Mouse (Mus musculus) liver, adult 2 months (tissue): Measurements from ENCODE around the gene Megf11. TPM values are rescaled to one million over a fixed set of nuclear protein-coding genes. Genes with fewer than 3 reads are reported as not detected.

ENCODE experiments used
- DNase-seq: peaks from one replicate; pipeline ENCODE4 v3.0.0-alpha.2; 2011; ENCODE audit warnings: low read depth, low spot score; ENCODE audit errors: extremely low read depth
- H3K27ac ChIP-seq: fragments of 200-500 bp; replicated peaks from 2 replicates; pipeline ENCODE4 v1.5.1; 2012; ENCODE audit warnings: low read depth, mild to moderate bottlenecking, control low read depth, inconsistent platforms, low read length; ENCODE audit not compliant: insufficient read depth
- H3K27me3 ChIP-seq: fragments of 200-500 bp; 2 replicates; pipeline ENCODE4 v1.6.1; 2012; ENCODE audit warnings: mild to moderate bottlenecking, moderate library complexity, low read length, inconsistent platforms; ENCODE audit not compliant: control insufficient read depth, insufficient read depth
- H3K36me3 ChIP-seq: fragments of 200-500 bp; 2 replicates; pipeline ENCODE4 v1.6.1; 2012; ENCODE audit warnings: low read length, inconsistent platforms; ENCODE audit not compliant: control insufficient read depth, insufficient read depth
- H3K4me1 ChIP-seq: fragments of 200-500 bp; 2 replicates; pipeline ENCODE4 v1.6.1; 2011; ENCODE audit warnings: low read length; ENCODE audit not compliant: control insufficient read depth, insufficient read depth
- H3K4me3 ChIP-seq: fragments of 200-500 bp; 2 replicates; pipeline ENCODE4 v1.5.1; 2011; ENCODE audit warnings: low read depth, mild to moderate bottlenecking, control low read depth, low read length, moderate library complexity; ENCODE audit not compliant: insufficient read depth
- H3K79me2 ChIP-seq: fragments of 200-500 bp; 2 replicates; pipeline ENCODE4 v1.6.1; 2012; ENCODE audit warnings: inconsistent platforms, mild to moderate bottlenecking, low read length, moderate library complexity; ENCODE audit not compliant: control insufficient read depth, insufficient read depth
- H3K9ac ChIP-seq: fragments of 200-500 bp; 2 replicates; pipeline ENCODE4 v1.6.1; 2012; ENCODE audit warnings: low read depth, mild to moderate bottlenecking, control low read depth, inconsistent platforms, low read length
- CTCF ChIP-seq: fragments of 200-500 bp; IDR thresholded peaks from 2 replicates; pipeline ENCODE4 v1.5.1; 2011; ENCODE audit warnings: low read depth, low read length, control low read depth
- POLR2A ChIP-seq: fragments of 200-500 bp; IDR thresholded peaks from 2 replicates; pipeline ENCODE4 v1.6.1; 2011; ENCODE audit warnings: low read length, control low read depth; ENCODE audit not compliant: insufficient read depth; ENCODE audit errors: extremely low read depth
- WGBS: fragments of 180-500 bp; shearing (Covaris S2); methylation state at CpG from one replicate; pipeline ENCODE4 v1.1.7; 2018; 5-methylcytosine and 5-hydroxymethylcytosine counted together
- polyA plus RNA-seq: library from polyadenylated mRNA; depleted of rRNA; stranded (reverse); fragments of >200 nt; gene quantifications from 2 replicates; pipeline ENCODE4 v1.2.3, GENCODE M21; 2012
- total RNA-seq: library from RNA; depleted of rRNA; stranded (reverse); fragments of >200 nt; gene quantifications from 2 replicates; pipeline ENCODE4 v1.2.3, GENCODE M21; 2014

The Megf11 gene
- total and polyA plus RNA-seq, 2 experiments, result 0.09 to 0.13 TPM

DNA sequence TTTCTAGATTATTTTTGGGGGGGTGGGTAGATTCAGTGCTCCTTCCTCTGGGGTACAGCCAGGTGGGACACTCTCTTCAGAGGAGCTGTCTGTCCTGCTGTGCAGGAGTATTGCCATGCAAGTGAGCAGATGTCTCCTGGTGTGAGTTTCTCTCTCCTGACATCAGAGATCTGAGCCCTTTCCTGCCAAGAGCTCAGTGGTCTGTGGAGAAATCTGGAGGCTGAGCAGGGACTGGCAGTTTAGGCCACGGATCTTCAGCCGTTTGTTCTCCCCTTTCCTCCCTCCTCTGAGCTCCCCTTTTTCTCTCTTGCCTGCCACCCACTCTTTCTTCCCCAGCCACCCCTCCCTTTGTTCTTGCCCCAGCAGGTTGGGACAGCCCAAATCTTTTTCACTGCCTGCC, 264.5 kb downstream of the Megf11 start:
- no peaks in the 10 kb centered on the region for H3K79me2 ChIP-seq
- 55% methylated on average over 2 of the region's 2 CpGs for WGBS
- H3K36me3 ChIP-seq, result no peaks in the 10 kb centered on the region
- no peak overlapping the region for H3K9ac ChIP-seq
- no peak for DNase-seq
- H3K27ac ChIP-seq, result no peak overlapping the region
- no peaks in the 10 kb centered on the region for H3K27me3 ChIP-seq
- H3K4me3 ChIP-seq, result no peak overlapping the region
- TF ChIP-seq CTCF (no peak), POLR2A (no peak)
- H3K4me1 ChIP-seq, result no peaks in the 10 kb centered on the region

DNA sequence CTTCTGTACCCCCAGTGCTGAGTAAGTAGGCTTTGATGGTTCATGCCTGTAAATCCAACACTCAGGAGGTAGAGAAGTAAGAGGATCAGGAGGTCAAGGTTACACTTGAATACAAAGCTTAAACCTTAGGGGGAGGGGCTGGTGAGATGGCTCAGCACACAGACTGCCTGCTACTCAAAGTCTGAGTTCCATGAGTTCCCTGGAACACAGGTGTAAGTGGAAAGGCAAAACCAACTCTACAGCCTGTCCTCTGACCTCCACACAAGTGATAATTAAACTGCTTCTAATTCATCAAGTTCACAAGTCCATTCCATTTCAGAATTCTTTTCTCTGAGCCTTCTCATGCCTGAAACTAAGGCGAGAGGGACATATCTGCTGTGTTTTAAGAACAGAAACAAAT, 265.8 kb downstream of the Megf11 start:
- DNase-seq, result no peak
- H3K4me3 ChIP-seq, result no peak overlapping the region
- TF ChIP-seq CTCF (no peak), POLR2A (no peak)
- 90% methylated on average over 1 of the region's 1 CpGs for WGBS
- H3K27ac ChIP-seq, result no peak overlapping the region
- no peaks in the 10 kb centered on the region for H3K79me2 ChIP-seq
- H3K27me3 ChIP-seq, result no peaks in the 10 kb centered on the region
- H3K4me1 ChIP-seq, result no peaks in the 10 kb centered on the region
- no peak overlapping the region for H3K9ac ChIP-seq
- H3K36me3 ChIP-seq, result no peaks in the 10 kb centered on the region

DNA sequence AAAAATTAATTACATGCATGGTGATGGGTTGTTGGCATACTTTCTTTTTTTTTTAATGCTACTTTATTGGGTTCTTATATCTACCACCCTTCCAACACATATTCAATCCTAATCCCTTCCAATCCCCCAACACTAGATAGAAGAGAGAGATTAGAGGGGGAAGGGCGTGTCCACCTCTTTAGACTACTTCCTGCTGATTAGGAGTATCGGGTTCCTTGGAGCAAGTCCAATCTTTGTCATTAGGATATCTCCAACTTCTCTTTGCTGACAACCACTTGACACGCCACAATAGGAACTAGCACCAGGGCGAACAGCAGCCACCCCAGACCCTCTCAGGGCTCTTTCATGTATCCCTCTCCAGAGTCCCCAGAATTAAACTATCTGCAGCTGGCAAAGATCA, 266.3 kb downstream of the Megf11 start:
- H3K4me3 ChIP-seq, result no peak overlapping the region
- 60% methylated on average over 4 of the region's 4 CpGs for WGBS
- H3K9ac ChIP-seq, result no peak overlapping the region
- DNase-seq, result no peak
- H3K36me3 ChIP-seq, result no peaks in the 10 kb centered on the region
- TF ChIP-seq POLR2A, result no peak
- no peak for TF ChIP-seq CTCF
- no peaks in the 10 kb centered on the region for H3K4me1 ChIP-seq
- H3K27me3 ChIP-seq, result no peaks in the 10 kb centered on the region
- H3K27ac ChIP-seq, result no peak overlapping the region
- no peaks in the 10 kb centered on the region for H3K79me2 ChIP-seq

DNA sequence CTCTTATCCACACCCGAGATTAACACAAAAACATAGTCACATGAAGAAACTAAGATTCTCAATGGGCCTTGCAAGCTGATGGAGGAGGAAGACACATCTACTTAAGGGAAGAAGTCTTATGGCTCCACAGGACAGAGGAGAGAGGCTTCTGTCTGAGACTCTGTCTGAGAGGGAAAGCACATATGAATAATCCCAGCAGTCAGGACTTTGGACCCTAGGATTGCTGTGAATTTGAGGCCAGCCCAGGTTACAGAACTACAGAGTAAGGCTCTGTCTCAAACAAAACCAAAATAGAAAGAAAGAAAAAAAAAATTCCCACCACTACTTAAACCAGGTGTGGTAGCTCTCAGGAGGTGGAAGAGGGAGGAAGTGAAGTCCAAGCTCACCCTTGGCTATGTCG, 266.7 kb downstream of the Megf11 start:
- H3K79me2 ChIP-seq, result no peaks in the 10 kb centered on the region
- H3K4me1 ChIP-seq, result no peaks in the 10 kb centered on the region
- H3K36me3 ChIP-seq, result no peaks in the 10 kb centered on the region
- no peak for TF ChIP-seq CTCF
- no peak overlapping the region for H3K4me3 ChIP-seq
- DNase-seq, result no peak
- H3K27me3 ChIP-seq, result no peaks in the 10 kb centered on the region
- H3K27ac ChIP-seq, result no peak overlapping the region
- H3K9ac ChIP-seq, result no peak overlapping the region
- 70% methylated on average over 2 of the region's 2 CpGs for WGBS

DNA sequence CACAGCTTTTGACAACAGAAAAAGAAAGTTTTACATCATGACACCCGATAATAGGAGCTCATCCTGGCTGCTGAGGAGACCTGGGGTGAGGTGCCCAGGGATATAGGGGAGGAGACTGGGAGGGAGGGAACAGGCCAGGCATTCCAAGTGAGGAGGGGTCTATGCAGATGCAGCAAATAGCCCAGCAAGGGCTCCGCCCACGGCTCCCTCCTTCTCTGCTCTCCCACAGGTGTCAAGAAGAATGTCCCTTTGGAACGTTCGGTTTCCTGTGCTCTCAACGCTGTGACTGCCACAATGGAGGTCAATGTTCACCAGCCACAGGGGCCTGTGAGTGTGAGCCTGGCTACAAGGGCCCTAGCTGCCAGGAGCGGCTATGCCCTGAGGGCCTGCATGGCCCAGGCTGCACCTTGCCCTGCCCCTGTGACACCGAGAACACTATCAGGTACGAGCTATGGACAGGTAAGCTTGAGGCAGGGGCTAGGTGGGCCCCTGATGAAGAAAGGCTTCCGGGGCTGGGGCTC, 267.5 kb downstream of the Megf11 start:
- no peak for DNase-seq

DNA sequence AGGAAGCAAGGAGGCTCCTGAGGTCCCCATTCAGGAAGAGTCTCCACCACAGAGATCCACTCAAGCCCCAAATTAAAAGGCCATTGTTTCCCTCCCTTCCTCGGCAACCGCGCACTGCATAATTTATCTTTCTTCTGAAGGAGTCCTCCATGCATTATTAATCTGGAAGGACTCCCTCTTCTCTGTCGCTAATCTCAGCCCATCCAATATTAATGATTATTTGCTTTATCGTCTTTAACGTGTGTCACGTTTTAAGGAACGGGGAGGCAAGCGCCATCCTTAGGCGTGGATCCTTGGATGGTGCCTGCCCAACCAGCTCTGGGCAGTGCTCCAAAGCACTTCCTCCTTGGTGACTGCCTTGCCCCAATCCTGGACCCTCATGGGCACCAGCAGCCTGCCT, 269.3 kb downstream of the Megf11 start:
- no peak for DNase-seq
- no peaks in the 10 kb centered on the region for H3K36me3 ChIP-seq
- 94% methylated on average over 10 of the region's 10 CpGs for WGBS
- no peak overlapping the region for H3K4me3 ChIP-seq
- no peaks in the 10 kb centered on the region for H3K27me3 ChIP-seq
- H3K27ac ChIP-seq, result no peak overlapping the region
- TF ChIP-seq POLR2A, result no peak
- TF ChIP-seq CTCF, result no peak
- no peaks in the 10 kb centered on the region for H3K4me1 ChIP-seq
- no peak overlapping the region for H3K9ac ChIP-seq
- H3K79me2 ChIP-seq, result no peaks in the 10 kb centered on the region

More for the DNA sequence above, 267.5 kb downstream of the Megf11 start:
- whole genome bisulfite sequencing, result 74% methylated on average over 10 of the region's 10 CpGs
- no peaks in the 10 kb centered on the region for H3K79me2 ChIP-seq
- TF ChIP-seq POLR2A (no peak), CTCF (no peak)
- H3K4me3 ChIP-seq, result no peak overlapping the region
- no peaks in the 10 kb centered on the region for H3K36me3 ChIP-seq
- H3K27me3 ChIP-seq, result no peaks in the 10 kb centered on the region
- no peak overlapping the region for H3K27ac ChIP-seq
- no peak overlapping the region for H3K9ac ChIP-seq
- H3K4me1 ChIP-seq, result no peaks in the 10 kb centered on the region
